Mouse (Mus musculus): Measurements from ENCODE around the gene Rngtt.
"Not testable (repeated sequence)": the region's sequence is repeated elsewhere in the genome, so short reads cannot be mapped to it uniquely, and the experiment has no call there.

Rngtt gene

DNA sequence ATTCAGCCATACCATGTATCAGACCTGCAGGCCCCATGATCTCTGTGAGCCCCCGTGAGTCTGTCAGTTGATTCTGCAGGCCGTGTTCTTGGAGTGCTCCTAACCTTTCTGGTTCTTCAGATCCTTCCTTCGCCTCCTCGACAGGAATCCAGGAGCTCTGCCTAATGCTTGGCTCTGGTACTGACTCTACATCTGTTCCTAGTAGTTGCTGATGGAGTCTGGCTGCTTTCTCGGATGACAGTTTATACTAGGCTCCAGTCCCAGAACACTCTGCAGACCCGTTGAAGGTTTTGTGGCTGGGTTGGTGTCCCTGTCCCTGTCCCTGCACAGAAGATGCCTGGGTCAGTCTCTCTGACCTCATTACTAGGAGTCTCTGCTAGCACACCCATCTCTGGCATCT, 131.8 kb downstream of the Rngtt start:
- DNase-seq (ENCODE audit: low spot score), result no peak

DNA sequence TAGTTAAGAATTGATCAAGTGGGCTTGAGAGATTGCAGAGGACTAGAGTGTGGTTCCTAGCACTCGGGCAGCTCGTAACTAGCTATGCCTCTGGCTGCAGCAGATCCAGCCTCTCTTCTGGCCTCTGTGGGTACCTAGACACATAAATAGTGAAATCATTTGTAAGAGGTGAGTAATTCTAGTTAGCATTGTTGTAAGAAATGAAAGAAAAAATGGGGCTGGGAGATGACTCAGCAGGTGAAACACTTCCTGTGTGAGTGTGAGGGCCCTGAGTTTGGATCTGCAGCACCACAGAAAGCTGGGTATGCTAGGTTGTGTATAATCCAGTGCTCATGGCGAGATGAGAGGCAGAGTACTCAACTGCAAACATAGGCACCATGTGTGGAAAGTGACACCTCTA, 136.2 kb downstream of the Rngtt start:
- no peak for DNase-seq (ENCODE audit: low spot score)

DNA sequence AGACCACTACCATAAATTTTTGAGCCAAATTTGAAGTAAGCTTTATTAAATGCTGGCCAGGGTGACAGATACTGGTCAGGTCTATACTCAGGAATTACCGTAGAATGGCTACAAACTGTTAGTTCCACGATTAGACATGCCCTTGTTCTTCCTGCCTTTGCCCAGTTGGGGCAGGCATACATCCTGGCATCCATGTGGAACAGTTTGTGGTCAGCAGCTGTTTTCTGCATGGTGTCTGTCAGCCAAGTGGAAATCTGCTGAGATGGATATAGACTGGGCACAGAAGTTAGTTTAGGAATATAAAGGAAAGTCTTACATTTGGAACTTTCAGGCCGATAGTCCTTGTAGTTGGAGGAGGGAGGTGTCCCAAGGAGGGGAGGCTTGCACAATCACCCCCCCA, 136.8 kb downstream of the Rngtt start:
- no peak for DNase-seq (ENCODE audit: low spot score)

DNA sequence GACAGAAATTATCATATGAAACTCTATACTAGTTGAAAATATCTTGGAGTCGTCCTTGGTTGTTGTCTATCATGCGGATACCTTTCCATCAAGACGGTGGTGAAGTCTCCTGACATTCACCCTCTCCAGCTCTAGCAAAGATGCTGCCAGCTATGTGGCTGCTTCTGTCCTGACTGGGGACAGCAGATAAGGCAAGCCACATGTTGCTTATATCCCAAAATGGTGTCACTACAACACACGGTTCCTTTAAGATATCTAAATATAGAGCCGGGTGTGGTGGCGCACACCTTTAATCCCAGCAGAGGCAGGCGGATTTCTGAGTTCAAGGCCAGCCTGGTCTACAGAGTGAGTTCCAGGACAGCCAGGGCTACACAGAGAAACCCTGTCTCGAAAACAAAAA, 140.2 kb downstream of the Rngtt start:
- DNase-seq (ENCODE audit: low spot score), result not testable (repeated sequence)

DNA sequence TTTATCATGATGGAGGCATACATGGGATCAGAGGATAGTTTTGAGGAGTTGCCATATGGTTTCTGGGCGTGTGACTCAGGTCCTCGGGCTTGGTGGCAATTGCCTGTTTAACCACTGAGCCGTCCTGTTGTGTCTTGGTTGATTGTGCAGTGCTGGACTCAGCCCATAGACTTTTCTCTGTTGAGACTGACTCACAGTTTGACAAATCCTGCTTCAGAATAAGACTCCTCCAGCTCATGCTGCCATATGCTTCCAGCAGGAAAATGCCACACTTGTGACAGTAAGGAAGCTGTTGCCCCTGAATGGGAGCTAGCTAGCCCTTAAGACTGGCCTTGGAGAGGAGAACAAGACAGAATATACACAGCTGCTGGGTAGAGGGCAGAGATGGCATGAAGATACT, 149.7 kb downstream of the Rngtt start:
- DNase-seq (ENCODE audit: low spot score), result no peak

DNA sequence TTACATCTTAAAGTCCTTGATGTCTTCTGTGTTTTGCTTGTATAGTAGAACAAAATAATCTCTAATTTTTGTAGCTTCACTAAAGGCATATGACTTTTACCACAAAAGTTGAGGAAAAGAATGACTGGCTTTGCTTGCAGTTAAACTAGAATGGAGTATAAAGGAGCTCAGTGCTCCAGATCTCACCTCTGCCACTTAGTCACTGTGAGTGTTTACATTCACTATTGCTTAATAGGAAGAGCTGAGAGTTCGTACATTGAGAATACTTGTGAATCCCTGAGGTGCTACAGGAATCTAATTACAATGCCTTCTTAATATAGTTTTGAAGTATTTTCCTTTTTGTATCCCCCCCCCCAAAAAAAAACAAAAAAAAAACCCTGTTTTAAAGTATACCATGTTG, 154.3 kb downstream of the Rngtt start:
- no peak for DNase-seq (ENCODE audit: low spot score)

DNA sequence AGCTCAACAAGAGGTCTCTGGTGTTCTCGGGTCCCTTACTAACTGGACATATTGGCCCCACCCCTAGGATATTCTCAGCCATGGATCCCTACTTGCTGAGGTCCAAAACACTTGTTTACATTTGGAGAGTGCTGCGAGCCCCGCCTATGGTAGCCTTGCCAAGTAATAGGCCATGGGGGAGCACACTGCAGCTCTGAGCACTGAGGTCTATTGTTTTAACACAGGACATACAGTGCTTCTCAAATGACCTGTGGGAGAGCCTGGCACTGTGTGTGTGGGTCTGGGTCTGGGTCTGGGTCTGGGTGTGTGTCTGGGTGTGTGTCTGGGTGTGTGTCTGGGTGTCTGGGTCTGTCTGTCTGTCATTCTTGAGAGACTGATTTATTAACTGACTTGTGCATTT, 155.8 kb downstream of the Rngtt start:
- DNase-seq (ENCODE audit: low spot score), result no peak

DNA sequence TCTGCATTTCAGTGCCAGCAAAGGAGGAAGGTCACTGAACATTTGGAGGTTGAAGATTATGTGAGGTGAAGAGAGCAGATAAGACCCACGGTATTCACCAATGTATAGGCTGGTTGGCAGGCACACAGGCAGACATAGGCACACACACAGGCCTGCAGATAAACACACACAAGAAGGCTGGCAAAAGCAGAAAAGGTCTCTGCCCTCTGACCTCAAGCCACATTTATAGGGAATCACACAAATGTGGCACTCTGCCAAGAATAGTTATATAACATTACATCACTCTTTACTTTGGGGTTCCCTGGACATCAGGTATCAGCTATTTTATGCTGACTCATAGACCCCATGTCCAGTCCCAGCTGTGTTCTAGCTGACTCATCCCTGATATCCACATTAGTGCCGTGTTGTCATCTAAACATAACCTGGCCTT, 156.9 kb downstream of the Rngtt start:
- peak; percentile 26 for DNase-seq (ENCODE audit: low spot score)

DNA sequence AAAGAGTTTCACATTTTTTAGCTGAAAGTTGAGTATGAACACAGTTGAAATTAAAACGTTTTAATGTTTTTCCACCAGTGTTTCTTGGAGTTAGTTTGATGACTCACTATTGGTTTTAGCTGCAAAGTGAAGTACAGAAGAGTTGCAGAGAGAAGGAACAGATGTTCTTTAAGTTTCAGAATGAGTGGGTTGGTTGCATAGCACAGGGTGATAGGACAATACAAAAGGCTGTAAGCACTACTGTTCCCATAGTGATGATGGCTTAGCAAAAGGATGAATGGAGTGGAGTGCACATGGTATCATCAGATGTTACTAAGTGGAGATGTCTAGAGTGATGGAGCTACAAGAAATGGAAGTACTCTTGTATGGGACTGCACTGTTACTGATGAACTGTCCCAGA, 157.5 kb downstream of the Rngtt start:
- peak; percentile 7 for DNase-seq (ENCODE audit: low spot score)

DNA sequence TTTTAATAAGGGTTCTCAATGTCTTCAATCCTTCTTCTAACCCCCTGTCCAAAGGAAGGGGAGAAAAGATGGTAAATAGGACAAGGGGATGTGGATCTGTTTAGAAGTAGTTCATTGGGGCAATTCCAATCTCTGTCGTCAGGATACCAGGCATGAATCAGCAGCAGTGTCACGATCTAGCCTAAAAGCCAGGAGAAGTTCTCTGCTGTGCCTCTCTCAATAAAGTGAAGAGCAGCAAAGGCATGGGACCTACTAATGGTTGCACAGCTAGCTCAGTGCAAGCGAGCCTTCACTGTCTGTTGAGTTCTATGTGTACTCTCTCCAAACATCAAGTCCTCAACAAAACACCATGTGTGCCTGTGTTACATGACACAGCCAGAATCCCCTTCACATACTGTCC, 158.0 kb downstream of the Rngtt start:
- DNase-seq (ENCODE audit: low spot score), result no peak

DNA sequence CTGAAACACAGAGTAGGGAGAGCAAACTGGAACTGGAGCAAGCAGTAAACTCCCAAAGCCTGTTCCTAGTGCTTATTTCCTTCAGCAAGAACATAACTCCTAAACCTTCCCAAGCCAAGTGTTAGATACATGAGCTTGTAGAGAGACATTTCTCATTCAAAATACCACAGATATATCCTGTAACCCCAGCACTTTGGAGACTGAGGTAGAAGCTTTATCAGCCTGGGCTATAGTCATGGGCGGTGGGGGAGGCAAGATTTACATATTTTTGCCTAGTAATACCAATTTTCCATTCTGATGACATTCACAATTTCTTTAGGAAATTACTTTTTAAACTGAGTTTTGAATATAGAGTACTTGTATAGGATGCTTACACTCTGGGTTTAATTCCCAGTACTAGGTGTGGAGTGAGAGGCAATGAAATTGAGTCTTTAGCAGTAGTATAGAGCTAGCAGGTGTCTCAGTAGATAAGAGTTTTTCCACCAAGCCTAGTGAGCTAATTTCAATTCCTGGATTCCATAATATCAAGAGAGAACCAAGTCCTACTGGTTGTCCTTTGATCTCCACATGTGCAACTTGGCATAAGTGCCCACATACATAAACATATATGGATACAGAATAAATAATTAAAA, 160.7 kb downstream of the Rngtt start:
- no peak for DNase-seq (ENCODE audit: low spot score)

DNA sequence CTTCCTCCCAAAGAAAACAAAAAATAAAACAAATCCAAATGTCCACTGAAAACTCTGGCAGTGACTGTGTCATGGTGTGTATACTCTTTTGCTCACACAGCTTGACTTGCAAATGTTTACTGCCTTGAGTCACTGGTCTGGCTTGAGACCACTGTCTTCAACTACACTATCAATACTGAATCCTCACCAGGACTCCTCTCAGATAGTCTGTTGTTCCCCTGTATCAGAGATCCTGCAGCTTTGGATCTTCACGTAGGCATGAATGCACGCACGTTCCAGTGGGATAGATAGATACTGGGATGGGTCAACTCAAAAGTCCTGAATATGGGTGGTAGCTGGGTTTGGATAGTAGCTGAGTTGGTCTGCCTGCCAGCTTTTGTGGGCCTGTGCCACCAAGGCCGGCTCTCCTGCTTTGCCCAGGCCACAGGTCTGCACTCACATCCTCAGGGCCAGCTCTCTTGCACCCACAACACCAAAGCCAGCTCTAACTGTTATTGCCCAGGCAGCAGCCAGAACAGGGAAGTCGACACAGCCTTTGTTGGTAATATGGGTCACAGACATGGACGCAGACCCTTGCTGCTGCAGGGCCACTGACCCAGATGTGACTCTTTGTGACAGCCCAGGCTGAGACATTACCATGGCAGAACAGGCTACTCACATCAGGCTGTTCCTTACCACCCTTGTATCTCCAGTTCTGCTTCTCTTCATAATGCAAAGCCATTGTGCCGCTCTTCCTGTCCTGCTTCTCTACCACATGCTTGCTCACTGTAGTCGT, 168.1 kb downstream of the Rngtt start:
- DNase-seq (ENCODE audit: low spot score), result no peak

DNA sequence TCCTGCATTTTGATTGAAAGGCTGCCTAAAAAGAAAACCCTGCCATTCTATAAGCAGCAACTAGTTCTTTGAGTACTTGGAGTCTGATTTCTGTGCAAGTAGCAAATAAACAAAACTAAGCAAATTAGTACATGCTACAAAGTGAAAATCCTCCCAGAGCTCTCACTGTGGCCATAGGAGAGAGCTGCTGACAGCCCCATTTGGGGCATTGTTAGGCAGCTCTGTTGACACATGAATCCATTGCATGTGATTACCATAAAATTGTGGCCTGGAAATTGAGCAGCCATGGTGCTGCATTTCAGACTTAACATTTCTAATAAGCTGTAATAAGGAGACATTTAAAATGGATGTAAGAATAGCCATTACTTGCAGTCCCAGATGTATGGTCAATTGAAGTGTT, 171.6 kb downstream of the Rngtt start:
- DNase-seq (ENCODE audit: low spot score), result no peak

DNA sequence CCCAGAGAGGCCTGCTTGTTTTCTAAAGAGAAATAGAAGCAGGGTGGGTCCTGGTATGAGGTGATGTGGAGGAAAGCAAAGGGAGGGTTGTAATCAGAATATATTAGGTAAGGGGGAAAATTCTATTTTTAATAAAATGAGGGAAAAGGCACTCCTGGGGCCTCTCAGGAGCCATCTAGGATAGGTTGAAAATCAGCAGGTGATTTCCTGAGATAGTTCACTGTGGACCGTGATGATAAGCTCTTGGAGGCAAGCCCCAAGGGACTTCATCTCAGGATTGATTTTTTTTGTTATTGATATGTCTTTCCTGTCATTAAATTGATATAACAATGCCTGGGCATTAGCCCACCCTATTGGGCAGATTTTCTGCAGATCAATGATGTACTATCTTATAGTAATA, 175.9 kb downstream of the Rngtt start:
- DNase-seq (ENCODE audit: low spot score), result no peak

DNA sequence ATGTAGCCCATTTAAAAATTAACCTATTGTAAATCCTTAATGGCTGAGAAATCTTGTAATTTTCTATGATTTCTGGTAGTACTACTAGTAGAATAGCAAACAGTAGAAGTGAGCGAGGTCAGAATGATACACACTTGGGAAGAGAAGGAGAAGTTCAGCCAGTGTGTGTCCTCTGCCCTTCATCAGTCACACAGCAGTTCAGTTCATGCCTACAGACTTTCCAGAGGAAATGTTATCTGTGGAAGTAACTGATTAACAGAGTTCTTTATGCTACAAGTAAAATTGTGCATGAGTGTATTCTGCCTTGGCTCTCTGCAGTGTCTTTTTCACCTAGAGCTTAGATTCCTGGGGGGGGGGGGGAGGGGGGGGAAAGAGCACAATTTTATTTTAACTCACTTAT, 181.0 kb downstream of the Rngtt start:
- no peak for DNase-seq (ENCODE audit: low spot score)

DNA sequence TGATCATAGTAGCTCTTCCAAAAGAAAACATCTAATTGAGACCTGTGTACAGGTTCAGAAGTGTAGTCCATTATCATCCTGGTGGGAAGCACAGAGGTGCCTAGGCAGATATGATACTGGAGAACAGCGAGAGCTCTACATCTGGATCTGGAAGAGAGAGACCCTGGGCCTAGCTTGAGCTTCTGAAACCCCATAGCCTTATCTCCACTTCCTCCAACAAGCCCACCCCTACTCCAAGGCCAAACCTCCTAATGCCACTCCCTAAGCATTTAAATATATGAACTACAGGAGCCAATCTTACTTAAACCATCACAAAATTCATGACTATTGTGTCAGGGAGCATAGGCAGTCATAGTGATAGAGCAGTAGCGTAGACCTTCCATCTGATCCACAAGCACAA, 184.3 kb downstream of the Rngtt start:
- DNase-seq (ENCODE audit: low spot score), result no peak

DNA sequence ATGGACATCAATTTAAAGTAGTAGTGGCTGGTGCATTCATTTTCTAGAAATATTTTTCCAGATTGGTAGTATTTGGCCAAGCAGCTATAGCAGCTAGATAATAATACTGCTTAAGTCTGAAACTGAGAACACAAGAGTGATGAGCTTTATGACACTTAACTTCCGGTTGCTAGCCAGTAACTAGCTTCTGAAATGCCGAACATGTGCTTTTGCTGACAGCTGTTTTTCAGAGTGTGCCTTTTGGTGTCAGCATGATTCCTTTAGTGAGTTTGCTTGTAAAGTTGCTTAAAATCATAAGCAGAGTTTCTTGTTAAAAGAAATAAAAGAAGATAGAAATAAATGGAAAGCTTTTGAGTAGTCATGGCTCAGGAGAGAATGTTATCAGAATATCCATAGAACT, 186.9 kb downstream of the Rngtt start:
- DNase-seq (ENCODE audit: low spot score), result no peak

DNA sequence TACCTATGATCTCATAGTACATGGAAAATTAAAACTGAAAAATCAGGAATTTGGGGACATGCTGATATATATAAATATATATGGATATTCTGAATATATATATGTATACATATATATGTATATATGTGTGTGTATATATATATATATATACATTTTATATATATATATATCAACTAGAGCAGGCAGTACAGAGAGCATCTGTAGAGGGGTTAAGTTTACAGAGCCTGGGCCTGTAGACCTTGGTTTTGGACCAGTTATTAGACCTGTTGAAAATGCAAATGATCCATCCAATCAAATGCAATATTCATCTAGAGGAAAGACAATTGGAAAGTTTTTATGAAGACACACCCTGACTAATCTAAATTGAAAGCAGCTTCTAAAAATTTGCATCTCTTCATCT, 187.5 kb downstream of the Rngtt start:
- DNase-seq (ENCODE audit: low spot score), result no peak

DNA sequence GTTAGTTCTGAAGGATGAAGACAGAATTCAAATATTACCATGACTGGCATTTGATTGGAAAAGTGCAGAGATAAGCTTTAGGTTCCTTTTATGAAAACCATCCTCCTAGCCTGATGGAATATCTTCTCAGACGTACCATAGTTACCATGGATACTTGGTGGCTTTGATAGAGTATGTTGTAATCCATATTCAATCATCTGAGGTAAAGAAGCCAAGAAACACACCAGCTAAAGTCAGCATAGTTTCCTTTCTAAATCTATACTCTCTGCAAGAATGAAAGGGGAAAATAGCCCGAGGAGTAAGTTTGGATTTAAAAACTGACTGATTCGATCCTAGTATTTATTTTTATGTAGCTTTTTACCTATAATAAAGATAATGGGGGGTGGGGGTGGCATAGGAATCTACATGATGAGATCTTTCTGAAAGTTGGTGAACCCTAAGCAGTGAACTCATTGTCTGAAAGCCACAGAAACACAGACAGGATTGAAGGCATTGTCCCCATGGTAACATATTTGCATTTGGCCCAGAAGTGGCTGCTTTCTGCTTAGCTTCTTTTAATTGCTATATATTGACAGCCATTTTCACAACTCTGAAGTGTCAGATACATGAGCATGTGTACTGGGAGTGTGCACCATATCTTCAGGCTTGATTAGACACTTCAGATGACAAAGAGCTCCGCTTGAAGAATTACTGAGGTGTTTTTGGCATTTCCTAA, 188.2 kb downstream of the Rngtt start:
- DNase-seq (ENCODE audit: low spot score), result no peak

DNA sequence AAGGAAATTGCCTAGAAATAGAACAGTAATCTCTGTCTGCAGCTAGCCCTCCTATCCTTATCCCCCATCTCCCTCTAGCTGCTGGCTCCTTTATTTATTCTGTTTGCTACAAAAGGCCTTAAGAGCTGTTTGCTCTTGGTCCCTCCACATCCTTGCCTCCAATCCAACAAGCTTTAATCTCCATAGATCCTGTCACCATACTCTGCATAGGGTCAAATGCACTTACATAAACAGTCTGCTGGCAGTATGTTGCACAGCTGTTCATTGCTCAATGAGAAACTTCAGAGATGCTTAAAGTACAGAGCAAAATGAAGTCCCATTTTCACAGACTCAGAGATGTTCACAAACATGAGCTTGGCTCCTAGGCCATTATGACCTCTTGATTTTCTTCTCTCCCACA, 196.5 kb downstream of the Rngtt start:
- no peak for DNase-seq (ENCODE audit: low spot score)

DNA sequence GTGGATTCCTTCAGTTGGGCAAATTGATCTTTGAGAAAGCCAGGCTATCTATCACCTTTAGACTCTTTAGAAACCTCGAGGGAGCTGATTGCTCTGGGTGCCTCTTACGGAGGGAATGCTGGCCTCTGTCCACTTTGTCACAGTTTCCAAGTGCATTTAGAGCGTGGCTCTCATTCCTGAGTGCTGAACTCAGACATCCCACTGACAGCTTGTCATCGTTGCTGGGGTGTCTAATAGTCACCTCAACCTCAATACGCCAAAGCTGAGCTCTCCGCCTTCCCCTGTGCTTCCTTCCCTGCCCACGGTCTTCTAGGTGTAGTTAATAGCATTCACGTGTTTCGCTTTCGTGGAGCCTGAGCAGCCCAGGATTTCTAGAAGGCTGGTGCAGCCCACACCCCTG, 200.4 kb downstream of the Rngtt start:
- DNase-seq (ENCODE audit: low spot score), result no peak

DNA sequence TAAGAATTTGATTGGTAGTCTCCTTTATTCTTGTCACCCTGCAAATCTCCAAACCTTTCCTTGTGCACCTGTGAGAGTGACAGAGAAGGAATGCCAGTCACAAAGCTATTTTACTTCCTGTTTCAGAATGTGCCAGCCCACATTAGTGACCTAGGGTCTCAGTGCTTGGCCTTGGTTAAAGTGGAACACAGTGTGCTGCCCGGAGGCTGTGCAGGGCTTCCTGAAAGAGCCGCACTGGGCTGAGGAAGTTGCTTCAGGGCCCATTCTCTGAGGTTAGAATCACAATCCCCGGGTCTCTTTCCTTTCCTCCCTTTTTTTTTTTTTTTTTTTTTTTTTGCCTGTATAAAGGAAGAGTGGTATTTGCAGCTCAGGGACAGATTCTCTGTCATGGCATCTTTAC, 203.3 kb downstream of the Rngtt start:
- no peak for DNase-seq (ENCODE audit: low spot score)

Measured in MN1 (cell line).